Mouse (Mus musculus): Measurements from ENCODE around the gene Irf2bpl.

DNA sequence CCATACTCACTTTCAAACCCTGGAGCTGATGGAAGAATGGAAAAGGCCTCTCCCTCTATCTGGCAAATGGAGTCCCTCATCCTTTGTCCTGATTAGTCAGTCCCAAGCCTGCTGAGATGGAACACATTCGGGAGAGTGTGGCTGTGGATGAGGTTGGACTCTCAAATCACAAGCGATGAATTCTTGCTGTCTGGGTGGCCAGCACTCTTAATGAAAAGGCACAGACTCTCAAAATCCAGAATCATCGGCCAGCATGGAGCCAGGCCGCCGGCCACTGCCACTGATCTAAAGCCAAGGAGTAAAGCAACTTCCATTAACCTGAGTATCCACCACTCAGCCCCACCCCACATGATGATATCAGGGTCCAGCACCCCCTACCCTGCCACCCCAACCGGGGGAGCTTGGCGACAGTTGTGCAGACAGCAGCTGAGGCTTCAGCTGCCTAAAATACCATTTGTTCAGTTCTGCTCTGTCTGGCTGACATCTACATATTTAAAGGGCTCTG lies 13.2 kb upstream of the Irf2bpl start:
- TF ChIP-seq CTCF (IDR thresholded peaks at IDR 0.05; ENCODE audit: low read depth) (no peak), EP300 (IDR thresholded peaks at IDR 0.05; ENCODE audit: low read depth) (no peak)

Measured in liver, embryonic 14.5 days (tissue).